In genomic region chr7:30584339-30584738, GRCm38 (mm10) we compare ENCODE assay signal across 25 mouse cellular contexts. TPM values are rescaled to one million over a fixed set of nuclear protein-coding genes. Genes with fewer than 3 reads are reported as not detected.
DNase-seq lines count a peak whose midpoint lies in the region; ATAC-seq lines count a peak whose summit lies in the region.
"Had no signal": no experiment of that assay in that cellular context is flagged by ENCODE, and none has a peak within 500 bp of the region (broad histone marks: within the 10 kb centered on the region; RNA-seq: fewer than 3 reads in every experiment).

No protein-coding gene starts in this region.

- peaks cover 76% of the 10 kb centered on the region for H3K36me3 ChIP-seq in heart, embryonic 12.5 days

- no peaks in the 10 kb centered on the region for H3K27me3 ChIP-seq in heart, embryonic 12.5 days (replicated peaks)
- H3K27me3 ChIP-seq: embryonic facial prominence, embryonic 12.5 days; forebrain, embryonic 12.5 days; forebrain, embryonic 15.5 days had no signal

- H3K9me3 ChIP-seq in heart, embryonic 12.5 days (replicated peaks) = no peaks in the 10 kb centered on the region
- H3K9me3 ChIP-seq: embryonic facial prominence, embryonic 12.5 days; forebrain, embryonic 12.5 days; forebrain, embryonic 15.5 days; heart, embryonic 10.5 days had no signal

- 0 out of 2 replicates have a peak overlapping the region, but pooled peaks have one; percentile 2 for H3K9ac ChIP-seq in heart, embryonic 12.5 days
- H3K9ac ChIP-seq: embryonic facial prominence, embryonic 12.5 days; forebrain, embryonic 12.5 days; forebrain, embryonic 15.5 days; hindbrain, embryonic 14.5 days had no signal

- no peak overlapping the region for H3K27ac ChIP-seq in heart, embryonic 12.5 days (ENCODE audit: poor library complexity, severe bottlenecking)
- H3K27ac ChIP-seq: embryonic facial prominence, embryonic 12.5 days; forebrain, embryonic 12.5 days; forebrain, embryonic 15.5 days; heart, embryonic 10.5 days; hindbrain, embryonic 14.5 days; hindbrain, postnatal 0 days had no signal

- no peak for ATAC-seq in heart, embryonic 12.5 days (ENCODE audit: insufficient number of reproducible peaks, low FRiP score)
- ATAC-seq: activated CD4-positive, CD25-positive, alpha-beta regulatory T cell, adult 4 months; forebrain, embryonic 15.5 days; hindbrain, postnatal 0 days; inflammation-experienced regulatory T-cells, adult 6 months; intestine, embryonic 16.5 days had no signal

- no peak overlapping the region for H3K4me2 ChIP-seq in heart, embryonic 12.5 days
- H3K4me2 ChIP-seq: embryonic facial prominence, embryonic 12.5 days; forebrain, embryonic 12.5 days; forebrain, embryonic 15.5 days; hindbrain, embryonic 14.5 days had no signal

- H3K4me3 ChIP-seq in heart, embryonic 12.5 days = no peak overlapping the region
- H3K4me3 ChIP-seq: embryonic facial prominence, embryonic 12.5 days; erythroblast, embryonic 14.5 days; forebrain, embryonic 12.5 days; forebrain, embryonic 15.5 days; heart, embryonic 10.5 days had no signal

- peaks cover 10% of the 10 kb centered on the region for H3K4me1 ChIP-seq in heart, embryonic 12.5 days (replicated peaks)

- peak; percentile 21 for DNase-seq in adrenal gland, adult 8-10 months
- no peak for DNase-seq in adrenal gland, adult 2 months
- peak; percentile 11 for DNase-seq in cerebellum, adult 11 months
- no peak for DNase-seq in cerebellum, postnatal 10 days
- no peak for DNase-seq in heart, adult 9 months (ENCODE audit: low spot score in 2 of 2)
- peak; percentile 41 for DNase-seq in testis, postnatal 10 days (ENCODE audit: low spot score)
- no peak for DNase-seq in testis, postnatal 14 days (ENCODE audit: low spot score)
- DNase-seq: cerebellum, adult 18-20 months; cerebellum, postnatal 14 days; gastrocnemius, postnatal 25 days; heart, adult 18-20 months; heart, postnatal 36 days; kidney, adult 18-20 months had no signal

- 96% methylated on average over 10 of the region's 10 CpGs for WGBS in heart, embryonic 12.5 days

RNA-seq across cellular contexts. Expression of gene Kmt2b, which starts 4.2 kb away (rescaled TPM):
- 10 to 100 TPM; 36.8 to 65.3 (median 57.0) TPM for total RNA-seq in adrenal gland, adult 8-10 months (2022)
- total RNA-seq in adrenal gland, adult 2 months (2021) = 10 to 100 TPM; 28.5 to 41.4 TPM
- 50.2 and 50.4 TPM in 2 replicates for polyA plus RNA-seq in adrenal gland, adult 2 months (2012; rRNA removed)
- polyA plus RNA-seq in heart, embryonic 12.5 days (2016; fragmentation: Nextera tagmentation; extraction: Ambion mirVana) = 4.9 and 5.1 TPM in 2 replicates

RNA-seq across cellular contexts. Expression of gene Zbtb32, which starts 14.4 kb away (rescaled TPM):
- 1 to 10 TPM in 1 of 4 experiments, under 1 TPM in 1, not detected in 2; 0.73 to 1.8 TPM for total RNA-seq in adrenal gland, adult 8-10 months (2022)
- total RNA-seq in adrenal gland, adult 2 months (2021) = under 1 TPM in 1 of 2 experiments, not detected in 1; 0.46 TPM
- 0.44 and 0.45 TPM in 2 replicates for polyA plus RNA-seq in adrenal gland, adult 2 months (2012; rRNA removed)
- polyA plus RNA-seq in heart, embryonic 12.5 days (2016; fragmentation: Nextera tagmentation; extraction: Ambion mirVana) = 0.09 and 0.44 TPM in 2 replicates
- total RNA-seq: gastrocnemius, adult 8-10 months; gastrocnemius, postnatal 25 days; heart, postnatal 36 days; hindbrain, postnatal 0 days had no signal

RNA-seq across cellular contexts. Expression of gene Igflr1, which starts 19.1 kb away (rescaled TPM):
- total RNA-seq in adrenal gland, adult 8-10 months (2022) = 1 to 10 TPM; 2.1 to 7.9 (median 3.6) TPM
- 1 to 10 TPM; 3.0 to 3.8 TPM for total RNA-seq in adrenal gland, adult 2 months (2021)
- polyA plus RNA-seq in adrenal gland, adult 2 months (2012; rRNA removed) = 6.9 and 10.1 TPM in 2 replicates
- polyA plus RNA-seq in heart, embryonic 12.5 days (2016; fragmentation: Nextera tagmentation; extraction: Ambion mirVana) = 2.7 and 3.7 TPM in 2 replicates

RNA-seq across cellular contexts. Expression of gene Psenen, which starts 20.9 kb away (rescaled TPM):
- 100 to 1,000 TPM; 146 to 179 (median 164) TPM for total RNA-seq in adrenal gland, adult 8-10 months (2022)
- 100 to 1,000 TPM; 185 to 190 TPM for total RNA-seq in adrenal gland, adult 2 months (2021)
- polyA plus RNA-seq in adrenal gland, adult 2 months (2012; rRNA removed) = 88.6 and 123 TPM in 2 replicates
- polyA plus RNA-seq in heart, embryonic 12.5 days (2016; fragmentation: Nextera tagmentation; extraction: Ambion mirVana) = 115 and 124 TPM in 2 replicates

RNA-seq across cellular contexts. Expression of gene Gm49396, which starts 21.2 kb away (rescaled TPM):
- 10 to 100 TPM in 1 of 4 experiments, 1 to 10 TPM in 3; 2.9 to 11.3 (median 7.4) TPM for total RNA-seq in adrenal gland, adult 8-10 months (2022)
- total RNA-seq in adrenal gland, adult 2 months (2021) = 1 to 10 TPM; 3.6 to 4.8 TPM
- polyA plus RNA-seq in adrenal gland, adult 2 months (2012; rRNA removed) = 0.93 and 1.7 TPM in 2 replicates
- 10.5 and 10.6 TPM in 2 replicates for polyA plus RNA-seq in heart, embryonic 12.5 days (2016; fragmentation: Nextera tagmentation; extraction: Ambion mirVana)

Comparison
In these comparisons a context has a peak if more than half of its experiments do, and no peak if none do; other contexts are left out.
1. DNase-seq: peak in adrenal gland, adult 8-10 months (single experiment), cerebellum, adult 11 months (single experiment) and testis, postnatal 10 days (single experiment); none in adrenal gland, adult 2 months (single experiment), cerebellum, postnatal 10 days (0 of 2), heart, adult 9 months (0 of 2) and testis, postnatal 14 days (single experiment).